Mouse (Mus musculus): ENCODE measurements around the gene Cfap77.

DNA sequence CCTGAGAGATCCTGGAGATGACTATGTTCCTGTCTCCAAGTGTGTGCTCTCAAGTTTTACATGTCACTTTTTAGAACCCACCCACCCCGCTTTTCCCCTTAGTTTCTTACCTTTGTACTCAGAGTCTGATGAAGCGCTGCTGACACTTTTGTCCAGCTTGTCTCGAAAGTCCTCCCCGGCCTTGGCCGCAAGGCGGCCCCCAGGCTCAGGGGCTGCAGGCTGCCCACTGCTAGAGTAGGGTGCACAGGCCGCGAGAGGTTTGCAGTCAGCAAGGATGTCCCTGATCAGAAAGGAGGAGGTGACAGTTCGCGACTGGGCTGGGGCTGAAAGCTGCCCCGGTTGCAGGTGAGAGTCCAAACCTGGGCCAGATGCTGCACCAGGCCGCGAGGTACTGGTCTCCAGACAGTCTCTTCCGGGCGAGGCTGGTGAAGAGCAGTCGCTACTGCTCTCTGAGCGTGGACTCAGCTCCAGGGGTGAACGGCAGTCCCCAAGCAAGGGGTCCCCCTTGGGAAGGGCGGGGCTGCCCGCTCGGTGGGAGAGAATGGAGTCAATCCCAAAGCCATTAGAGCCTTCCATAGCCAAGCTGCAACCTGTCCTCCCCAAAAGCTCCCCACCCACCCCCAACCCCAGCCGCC, 139.6 kb downstream of the Cfap77 start:
- TF ChIP-seq CTCF (IDR thresholded peaks at IDR 0.05; ENCODE audit: extremely low read depth, insufficient read length, insufficient replicate concordance, low read depth, low read length) (no peak), POLR2A (IDR thresholded peaks at IDR 0.05; ENCODE audit: low read depth, low read length) (no peak)

Data from small intestine, adult 2 months (tissue).